Mouse (Mus musculus): ENCODE data around the gene Pkig. TPM values are rescaled to one million over a fixed set of nuclear protein-coding genes. Genes with fewer than 3 reads are reported as not detected.

Gene Pkig
- polyA plus RNA-seq, 1 experiment from 2014 or later: 131 TPM

GRCm38 (mm10) chr2:163719616-163720015 is 61.4 kb downstream of the Pkig start:
- Histone ChIP-seq H3K9me3 (no peaks in the 10 kb centered on the region), H3K27ac (no peak overlapping the region), H3K4me1 (peaks cover 12% of the 10 kb centered on the region), H3K36me3 (peaks cover 29% of the 10 kb centered on the region), H3K9ac (no peak overlapping the region), H3K4me2 (replicated peaks) (no peak overlapping the region), H3K27me3 (no peaks in the 10 kb centered on the region), H3K4me3 (no peak overlapping the region)
- no peak for ATAC-seq (ENCODE audit: low FRiP score, low read depth)
- WGBS: 47% methylated on average over 4 of the region's 4 CpGs

- ATAC-seq (ENCODE audit: low FRiP score, low read depth): no peak
- 86% methylated on average over 7 of the region's 7 CpGs for WGBS
- no peak overlapping the region for H3K27ac ChIP-seq
These were observed 64.4 kb downstream of the Pkig start for GRCm38 (mm10) chr2:163722550-163722949.

DNA sequence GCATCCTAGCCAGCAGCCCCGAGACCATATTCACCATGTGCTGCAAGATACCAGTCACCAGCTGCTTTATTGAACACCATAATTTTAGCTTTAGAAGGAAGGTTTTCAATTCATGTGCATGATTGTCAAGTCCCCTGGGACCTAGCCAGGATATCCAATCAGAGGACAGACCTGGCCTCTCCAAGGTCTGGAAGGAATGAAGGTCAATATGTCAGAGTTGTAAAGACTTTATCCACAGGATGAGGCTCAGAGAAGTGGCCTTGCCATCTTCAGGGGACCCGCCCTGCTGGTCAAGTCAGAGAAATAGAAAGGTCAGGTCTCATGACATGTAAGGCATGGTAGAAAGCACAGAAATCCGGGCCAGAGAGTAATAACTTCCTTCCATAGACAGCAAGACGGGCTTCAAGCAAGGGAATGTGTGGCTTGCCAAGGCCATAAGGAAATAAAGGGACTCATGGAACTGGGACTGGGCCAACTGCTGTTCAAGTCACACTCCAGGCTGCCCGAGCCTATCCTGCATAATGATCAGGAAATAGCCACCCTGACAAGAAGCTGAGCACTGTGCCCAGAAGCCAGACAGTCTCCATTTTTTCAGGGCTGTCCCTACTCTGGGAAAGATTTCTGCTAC is 68.7 kb downstream of the Pkig start:
- no peak for ATAC-seq (ENCODE audit: low FRiP score, low read depth)

More at GRCm38 (mm10) chr2:163722550-163722949, 64.4 kb downstream of the Pkig start:
- H3K36me3 ChIP-seq: peaks cover 54% of the 10 kb centered on the region
- H3K4me2 ChIP-seq (replicated peaks): no peak overlapping the region
- H3K27me3 ChIP-seq: no peaks in the 10 kb centered on the region
- H3K4me1 ChIP-seq: peaks cover 5% of the 10 kb centered on the region; the same call in 1 of the 2 replicates
- H3K9me3 ChIP-seq: no peaks in the 10 kb centered on the region
- no peak overlapping the region for H3K4me3 ChIP-seq
- H3K9ac ChIP-seq: no peak overlapping the region

DNA sequence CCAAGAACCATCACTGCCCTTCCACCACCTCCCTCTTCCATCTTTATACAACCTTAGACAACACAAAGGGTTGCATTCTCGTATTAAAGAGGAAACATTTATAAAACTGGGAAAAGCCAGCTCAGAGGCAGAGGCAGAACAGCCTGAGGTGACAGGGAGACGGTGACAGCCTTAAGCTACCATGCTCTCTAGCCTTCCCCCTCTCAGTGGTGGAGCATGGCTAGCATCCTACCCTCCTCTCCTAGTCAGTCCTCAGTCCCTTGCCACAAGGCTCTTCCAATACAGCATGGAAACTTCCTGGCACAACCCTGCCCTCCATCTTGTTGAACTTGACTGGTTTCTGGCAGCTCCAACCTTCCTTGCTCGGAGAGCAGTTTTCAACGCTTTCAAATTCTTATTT is 70.1 kb downstream of the Pkig start:
- no peak overlapping the region for H3K9ac ChIP-seq
- no peak overlapping the region for H3K4me3 ChIP-seq
- H3K4me1 ChIP-seq: no peaks in the 10 kb centered on the region
- no peak overlapping the region for H3K27ac ChIP-seq
- WGBS: 89% methylated on average over 4 of the region's 4 CpGs
- no peaks in the 10 kb centered on the region for H3K27me3 ChIP-seq
- no peaks in the 10 kb centered on the region for H3K9me3 ChIP-seq
- ATAC-seq (ENCODE audit: low FRiP score, low read depth): no peak
- no peak overlapping the region for H3K4me2 ChIP-seq (replicated peaks)
- H3K36me3 ChIP-seq: peaks cover 77% of the 10 kb centered on the region

More for the DNA sequence above, 68.7 kb downstream of the Pkig start:
- H3K9ac ChIP-seq: no peak overlapping the region
- H3K4me3 ChIP-seq: no peak overlapping the region
- H3K4me1 ChIP-seq: no peaks in the 10 kb centered on the region
- H3K36me3 ChIP-seq: peaks cover 80% of the 10 kb centered on the region
- H3K4me2 ChIP-seq (replicated peaks): no peak overlapping the region
- WGBS: 71% methylated on average over 5 of the region's 5 CpGs
- no peaks in the 10 kb centered on the region for H3K9me3 ChIP-seq
- H3K27me3 ChIP-seq: no peaks in the 10 kb centered on the region
- no peak overlapping the region for H3K27ac ChIP-seq

DNA sequence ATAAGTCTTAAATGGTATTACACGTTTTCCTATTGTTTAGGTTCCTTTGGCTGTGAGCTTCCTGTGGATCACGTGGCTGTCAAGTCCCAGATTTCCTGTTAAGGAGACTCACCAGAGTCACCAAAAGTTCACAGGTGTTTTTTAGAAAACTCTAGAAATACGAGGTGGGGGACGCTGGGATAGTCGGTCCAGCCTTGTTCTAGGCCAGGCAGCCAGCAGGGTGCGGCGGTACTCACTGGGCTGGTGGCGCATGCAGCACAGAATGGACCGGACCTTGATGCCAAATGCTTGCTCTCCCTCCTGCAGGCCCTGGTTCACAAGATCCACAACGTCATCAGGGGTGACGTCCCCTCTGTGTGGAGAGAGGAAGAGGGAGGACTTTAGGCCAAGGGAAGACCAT is 73.8 kb downstream of the Pkig start:
- no peaks in the 10 kb centered on the region for H3K9me3 ChIP-seq
- H3K27ac ChIP-seq: no peak overlapping the region
- no peak overlapping the region for H3K9ac ChIP-seq
- H3K4me3 ChIP-seq: no peak overlapping the region
- H3K27me3 ChIP-seq: no peaks in the 10 kb centered on the region
- 88% methylated on average over 11 of the region's 11 CpGs for WGBS
- H3K4me2 ChIP-seq (replicated peaks): no peak overlapping the region
- no peaks in the 10 kb centered on the region for H3K4me1 ChIP-seq
- peaks cover 51% of the 10 kb centered on the region for H3K36me3 ChIP-seq
- ATAC-seq (ENCODE audit: low FRiP score, low read depth): no peak

- Histone ChIP-seq H3K36me3 (peaks cover 27% of the 10 kb centered on the region), H3K9ac (no peak overlapping the region), H3K27me3 (no peaks in the 10 kb centered on the region), H3K4me1 (no peaks in the 10 kb centered on the region), H3K9me3 (no peaks in the 10 kb centered on the region), H3K4me3 (no peak overlapping the region), H3K4me2 (replicated peaks) (no peak overlapping the region), H3K27ac (no peak overlapping the region)
- ATAC-seq (ENCODE audit: low FRiP score, low read depth): no peak
- WGBS: 94% methylated on average over 9 of the region's 9 CpGs
These were observed 77.0 kb downstream of the Pkig start for GRCm38 (mm10) chr2:163735163-163735562.

GRCm38 (mm10) chr2:163735980-163736379 is 77.8 kb downstream of the Pkig start:
- H3K27me3 ChIP-seq: no peaks in the 10 kb centered on the region
- H3K4me3 ChIP-seq: no peak overlapping the region
- H3K36me3 ChIP-seq: peaks cover 19% of the 10 kb centered on the region
- H3K9me3 ChIP-seq: no peaks in the 10 kb centered on the region
- H3K4me2 ChIP-seq (replicated peaks): no peak overlapping the region
- ATAC-seq (ENCODE audit: low FRiP score, low read depth): no peak
- no peak overlapping the region for H3K27ac ChIP-seq
- 85% methylated on average over 6 of the region's 6 CpGs for WGBS
- no peak overlapping the region for H3K9ac ChIP-seq
- no peaks in the 10 kb centered on the region for H3K4me1 ChIP-seq

GRCm38 (mm10) chr2:163742656-163743055 is 84.5 kb downstream of the Pkig start:
- Histone ChIP-seq H3K27me3 (0 out of 2 replicates have a peak, but pooled peaks cover 1% of the 10 kb centered on the region), H3K4me2 (replicated peaks) (no peak overlapping the region), H3K4me3 (no peak overlapping the region), H3K4me1 (no peaks in the 10 kb centered on the region), H3K9ac (no peak overlapping the region), H3K9me3 (no peaks in the 10 kb centered on the region), H3K27ac (no peak overlapping the region), H3K36me3 (no peaks in the 10 kb centered on the region)
- WGBS: 75% methylated on average over 5 of the region's 5 CpGs
- ATAC-seq (ENCODE audit: low FRiP score, low read depth): no peak

GRCm38 (mm10) chr2:163743357-163743756 is 85.2 kb downstream of the Pkig start:
- ATAC-seq (ENCODE audit: low FRiP score, low read depth): no peak
- 61% methylated on average over 6 of the region's 6 CpGs for WGBS
- H3K9ac ChIP-seq: no peak overlapping the region
- no peaks in the 10 kb centered on the region for H3K9me3 ChIP-seq
- no peak overlapping the region for H3K4me3 ChIP-seq
- peaks cover 5% of the 10 kb centered on the region; the same call in 1 of the 2 replicates for H3K27me3 ChIP-seq
- H3K27ac ChIP-seq: no peak overlapping the region
- no peaks in the 10 kb centered on the region for H3K4me1 ChIP-seq
- no peaks in the 10 kb centered on the region for H3K36me3 ChIP-seq
- no peak overlapping the region for H3K4me2 ChIP-seq (replicated peaks)

DNA sequence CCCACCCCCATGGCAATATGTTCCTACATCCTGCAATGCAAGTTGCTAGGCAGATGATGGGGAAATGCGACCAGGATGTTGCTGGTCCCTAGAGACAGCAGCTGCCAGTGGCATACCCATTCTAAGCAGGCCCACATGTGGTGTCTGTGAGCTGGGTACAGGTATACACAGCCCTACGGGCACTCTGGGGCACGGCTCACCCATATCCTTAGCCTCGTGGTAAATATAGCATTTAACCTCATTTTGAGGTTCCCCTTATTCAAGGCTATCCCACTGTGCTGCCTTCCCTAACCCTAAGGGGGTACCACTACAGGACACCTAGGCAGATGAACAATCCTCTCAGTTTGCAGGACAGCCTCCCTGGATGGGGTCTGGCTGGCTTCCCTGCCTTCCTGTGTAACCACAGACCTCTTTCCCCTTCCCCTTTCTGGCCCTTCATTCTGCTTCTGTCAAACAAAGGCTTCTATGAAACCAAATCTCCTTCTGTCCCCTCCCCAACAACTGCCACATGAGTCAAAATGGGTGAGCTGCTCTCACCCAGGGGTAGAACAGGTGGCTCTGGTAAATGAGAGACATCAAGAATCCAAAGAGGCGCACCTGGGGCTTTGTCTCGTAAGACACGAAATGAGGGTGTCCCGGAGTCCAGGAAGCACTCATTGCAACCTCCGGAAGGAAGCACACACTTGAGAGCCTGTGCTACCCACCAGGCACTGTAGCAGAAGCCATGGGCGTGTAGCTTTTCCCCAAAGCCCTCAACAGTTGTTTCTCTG is 86.8 kb downstream of the Pkig start:
- Histone ChIP-seq H3K36me3 (no peaks in the 10 kb centered on the region), H3K9ac (no peak overlapping the region), H3K4me2 (replicated peaks) (no peak overlapping the region), H3K27ac (no peak overlapping the region), H3K4me3 (no peak overlapping the region), H3K9me3 (no peaks in the 10 kb centered on the region), H3K27me3 (peaks cover 8% of the 10 kb centered on the region), H3K4me1 (peaks cover 8% of the 10 kb centered on the region)
- WGBS: 79% methylated on average over 10 of the region's 10 CpGs
- no peak for ATAC-seq (ENCODE audit: low FRiP score, low read depth)

- no peak within 1 kb of the TSS for H3K27ac ChIP-seq
- H3K4me2 ChIP-seq (replicated peaks): peak within 1 kb of the TSS; percentile 94
- H3K9ac ChIP-seq: peak within 1 kb of the TSS; percentile 79
- H3K36me3 ChIP-seq: no peaks in the 10 kb centered on the region
- peaks cover 16% of the 10 kb centered on the region for H3K4me1 ChIP-seq
- under 1% methylated on average over 48 of the region's 57 CpGs for WGBS
- peak; percentile 80 for ATAC-seq (ENCODE audit: low FRiP score, low read depth)
- H3K9me3 ChIP-seq: no peaks in the 10 kb centered on the region
- peaks cover 8% of the 10 kb centered on the region for H3K27me3 ChIP-seq
- peak within 1 kb of the TSS; percentile 63 for H3K4me3 ChIP-seq
These were observed 91.7 kb downstream of the Pkig start, which contains the start of gene Ada for GRCm38 (mm10) chr2:163749647-163750611. Ada (minus strand) TSS chr2:163750239.

- no peak overlapping the region for H3K4me2 ChIP-seq (replicated peaks)
- no peaks in the 10 kb centered on the region for H3K27me3 ChIP-seq
- H3K4me3 ChIP-seq: no peak overlapping the region
- no peaks in the 10 kb centered on the region for H3K36me3 ChIP-seq
- no peaks in the 10 kb centered on the region for H3K9me3 ChIP-seq
- peaks cover 27% of the 10 kb centered on the region for H3K4me1 ChIP-seq
- 67% methylated on average over 5 of the region's 5 CpGs for WGBS
- no peak for ATAC-seq (ENCODE audit: low FRiP score, low read depth)
- no peak overlapping the region for H3K27ac ChIP-seq
- H3K9ac ChIP-seq: no peak overlapping the region
These were observed 96.0 kb downstream of the Pkig start for GRCm38 (mm10) chr2:163754228-163754627.

Data from limb, embryonic 13.5 days (tissue).